Mouse (Mus musculus) kidney, postnatal 10 days (tissue): ENCODE measurements around the gene Map4k5.

ENCODE experiments used
- DNase-seq: peaks from one replicate; pipeline ENCODE4 v3.0.0; 2021; ENCODE audit warnings: mixed read lengths

The Map4k5 gene

GRCm38 (mm10) chr12:69838376-69838775 lies 54.6 kb downstream of the Map4k5 start:
- DNase-seq: no peak

- no peak for DNase-seq
Observed at GRCm38 (mm10) chr12:69833982-69834604, 58.9 kb downstream of the Map4k5 start.

DNA sequence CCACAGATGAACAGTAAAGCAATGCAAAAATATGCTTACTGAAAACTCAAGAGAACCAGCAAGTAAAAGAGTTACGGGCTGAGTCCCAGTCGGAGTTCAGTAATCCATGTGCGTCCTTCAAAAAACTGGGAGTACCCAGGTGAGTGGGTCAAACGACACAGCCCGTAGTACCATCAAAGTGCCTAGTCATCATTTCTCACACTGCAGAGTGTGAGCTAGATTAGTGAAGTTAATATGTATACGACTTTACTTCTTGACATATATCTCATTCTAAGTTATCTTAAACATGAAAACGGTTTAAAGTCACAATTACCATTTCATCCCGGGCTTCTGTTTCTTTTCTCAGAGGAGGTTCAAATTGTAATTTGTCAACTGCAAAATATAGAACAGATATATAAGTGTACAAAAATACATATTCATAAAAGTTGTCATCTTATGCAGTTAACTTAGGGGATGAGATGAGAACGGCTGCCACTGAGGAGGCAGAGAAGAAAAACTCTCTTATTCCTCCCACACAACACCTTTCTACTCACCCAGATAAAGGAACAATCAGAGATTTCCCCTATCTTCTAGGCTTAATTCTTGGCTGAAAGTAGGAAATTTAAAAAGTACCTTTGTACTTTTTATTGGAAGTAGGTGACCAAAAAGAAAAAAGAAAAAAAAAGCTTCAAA lies 61.6 kb downstream of the Map4k5 start:
- DNase-seq: no peak

- no peak for DNase-seq
Observed at GRCm38 (mm10) chr12:69828214-69828613, 64.8 kb downstream of the Map4k5 start.

GRCm38 (mm10) chr12:69824881-69825597 lies 68.0 kb downstream of the Map4k5 start:
- DNase-seq: no peak

- DNase-seq: no peak
Observed at GRCm38 (mm10) chr12:69814272-69814671, 78.7 kb downstream of the Map4k5 start.

DNA sequence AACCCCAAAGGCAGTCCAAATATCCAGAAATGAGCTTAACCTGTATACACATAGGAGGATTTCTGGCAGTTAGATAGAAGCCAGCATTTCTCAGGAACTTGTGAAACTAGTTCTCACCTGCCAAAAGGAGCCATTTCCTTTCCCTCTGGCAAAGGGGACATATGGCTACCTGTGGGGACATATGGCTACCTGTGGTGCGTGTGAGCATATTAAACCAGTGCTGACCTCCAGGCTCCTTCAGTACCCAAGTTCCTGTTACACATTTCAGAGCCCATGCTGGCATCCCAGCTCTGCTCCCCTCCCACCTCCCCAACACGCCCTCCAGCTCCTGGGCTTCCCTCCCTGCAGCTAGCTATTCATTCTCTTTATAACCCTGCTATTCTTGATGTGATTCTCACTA lies 79.4 kb downstream of the Map4k5 start:
- DNase-seq: no peak

- peak; percentile 33 for DNase-seq
Observed at GRCm38 (mm10) chr12:69812986-69813385, 80.0 kb downstream of the Map4k5 start.

DNA sequence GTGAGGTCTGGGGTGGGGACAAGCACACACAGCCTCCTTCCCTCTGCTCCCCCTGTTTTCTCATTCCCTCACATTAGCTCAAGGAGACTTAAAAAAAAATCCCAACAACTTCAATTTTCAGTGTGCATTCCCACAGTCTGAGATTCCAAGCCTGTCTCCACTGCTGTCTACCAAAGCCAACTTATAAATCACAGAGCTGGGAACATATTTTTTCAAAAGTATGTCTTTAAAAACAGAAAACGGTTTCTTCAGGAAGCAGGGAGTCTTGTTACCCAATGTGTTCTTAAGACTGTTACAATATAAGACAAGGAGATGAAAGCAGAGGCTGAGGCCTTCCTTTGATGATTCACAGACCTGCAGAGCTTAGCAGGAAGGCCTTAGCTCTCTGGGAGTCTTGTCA lies 81.0 kb downstream of the Map4k5 start:
- no peak for DNase-seq

- peak; percentile 4 for DNase-seq
Observed at GRCm38 (mm10) chr12:69809439-69809838, 83.6 kb downstream of the Map4k5 start.

- DNase-seq: no peak
Observed at GRCm38 (mm10) chr12:69807399-69807985, 85.5 kb downstream of the Map4k5 start.

- no peak for DNase-seq
Observed at GRCm38 (mm10) chr12:69805148-69805547, 87.9 kb downstream of the Map4k5 start.

DNA sequence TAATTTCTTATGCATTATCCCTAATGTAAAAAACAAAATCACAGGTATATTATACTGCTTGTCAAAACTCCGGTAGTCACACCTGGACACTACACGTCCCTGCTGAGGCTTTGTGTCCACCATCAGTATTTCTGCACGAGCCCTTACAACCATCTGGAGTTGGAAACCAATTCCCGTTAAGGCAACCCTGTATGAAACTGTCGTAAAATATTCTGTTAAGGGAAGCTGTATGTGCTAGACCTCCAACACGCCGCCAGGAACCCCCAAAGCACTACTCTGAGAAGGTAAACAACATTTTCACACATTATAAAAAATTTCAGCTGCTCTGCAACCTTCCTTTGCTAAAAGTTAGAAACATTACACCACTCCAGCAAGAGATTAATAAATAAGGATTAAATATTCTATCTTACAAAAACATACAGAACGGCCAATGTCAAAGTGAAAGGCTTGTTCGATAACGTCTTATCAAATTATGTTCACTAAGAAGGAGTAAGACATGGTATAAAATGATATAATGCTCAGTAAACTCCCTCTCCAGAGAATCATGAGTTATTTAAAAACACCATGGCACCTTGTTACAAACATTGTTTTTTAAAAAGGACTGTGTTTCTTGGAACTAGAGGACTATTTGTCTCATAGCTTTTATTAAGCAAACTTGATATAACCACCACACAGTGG lies 88.5 kb downstream of the Map4k5 start:
- DNase-seq: no peak

DNA sequence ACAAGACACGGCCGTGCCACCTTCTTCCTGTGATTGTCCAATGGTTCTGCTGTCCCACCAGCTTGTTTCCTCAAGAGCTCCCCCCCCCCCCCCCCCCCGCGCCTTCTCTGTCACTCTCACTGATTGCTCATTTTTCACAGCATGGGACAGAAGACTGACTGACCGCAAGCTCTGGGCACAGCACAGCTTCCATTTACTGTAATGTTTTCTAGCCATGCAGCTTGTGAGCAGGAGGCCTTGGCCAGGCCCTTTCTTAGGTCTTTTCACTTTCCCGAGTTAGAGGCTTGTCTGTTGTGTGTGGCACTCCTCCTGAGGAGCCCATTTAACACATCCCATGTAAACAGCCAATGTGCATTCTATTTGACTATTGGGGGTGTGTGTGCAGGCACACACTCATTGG lies 89.8 kb downstream of the Map4k5 start:
- no peak for DNase-seq

GRCm38 (mm10) chr12:69800586-69800985 lies 92.4 kb downstream of the Map4k5 start:
- DNase-seq: no peak

GRCm38 (mm10) chr12:69796311-69796710 lies 96.7 kb downstream of the Map4k5 start:
- peak; percentile 81 for DNase-seq

GRCm38 (mm10) chr12:69790530-69791505 lies 102.2 kb downstream of the Map4k5 start, which contains the start of gene Cdkl1:
Gene Cdkl1, minus strand, starts transcription at chr12:69791267.
- peak; percentile 89 for DNase-seq

GRCm38 (mm10) chr12:69789766-69790529 lies 103.1 kb downstream of the Map4k5 start:
- DNase-seq: peak; percentile 51

DNA sequence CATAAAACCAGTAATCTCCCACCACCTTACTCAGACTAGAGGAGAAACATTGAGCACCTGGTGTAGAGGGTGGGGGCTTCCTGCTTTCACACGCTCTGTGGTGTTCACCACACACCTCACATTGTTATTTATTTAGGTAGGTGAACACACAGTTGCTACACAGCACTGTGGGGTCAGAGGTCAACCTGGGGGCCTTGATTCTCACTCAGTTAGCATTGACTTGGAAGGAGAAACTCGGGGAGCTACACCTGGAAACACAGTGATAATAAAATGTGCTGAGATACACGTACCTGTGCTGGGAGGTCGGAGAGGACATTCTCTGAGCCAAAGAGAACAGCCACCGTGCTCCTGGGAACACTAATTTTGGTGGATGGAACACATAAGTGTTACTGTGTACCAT lies 104.6 kb downstream of the Map4k5 start:
- peak; percentile 39 for DNase-seq

GRCm38 (mm10) chr12:69785471-69785870 lies 107.5 kb downstream of the Map4k5 start:
- DNase-seq: no peak
